Mouse (Mus musculus) lung, embryonic 14.5 days (tissue): ENCODE measurements around the gene Ccdc155. TPM values are rescaled to one million over a fixed set of nuclear protein-coding genes. Genes with fewer than 3 reads are reported as not detected.

Experiments
- ATAC-seq: fragments of 200-750 bp; cut with Nextera tagmentation; 2 replicates; pipeline ENCODE4 v1.8.0; 2017; ENCODE audit warnings: mild to moderate bottlenecking, moderate TSS enrichment, moderate library complexity; ENCODE audit not compliant: insufficient read depth
- DNase-seq: peaks from one replicate; pipeline ENCODE4 v3.0.0-alpha.2; 2015
- H3K27ac ChIP-seq: fragments of 300-500 bp; sonication (generic); 2 replicates; pipeline ENCODE4 v1.5.1; 2014; ENCODE audit warnings: low read depth, mild to moderate bottlenecking, moderate library complexity
- H3K27me3 ChIP-seq: fragments of 300-500 bp; sonication (generic); 2 replicates; pipeline ENCODE4 v1.6.1; 2014; ENCODE audit warnings: low read length, control low read depth; ENCODE audit not compliant: insufficient read depth
- H3K36me3 ChIP-seq: fragments of 300-500 bp; sonication (generic); 2 replicates; pipeline ENCODE4 v1.6.1; 2014; ENCODE audit warnings: control low read depth; ENCODE audit not compliant: insufficient read depth
- H3K4me1 ChIP-seq: fragments of 300-500 bp; sonication (generic); 2 replicates; pipeline ENCODE4 v1.6.1; 2014; ENCODE audit warnings: antibody characterized with exemption, control low read depth; ENCODE audit not compliant: insufficient read depth
- H3K4me2 ChIP-seq: fragments of 300-500 bp; sonication (generic); 2 replicates; pipeline ENCODE4 v1.6.1; 2014; ENCODE audit warnings: mild to moderate bottlenecking
- H3K4me3 ChIP-seq: fragments of 300-500 bp; sonication (generic); 2 replicates; pipeline ENCODE4 v1.5.1; 2014; ENCODE audit warnings: low read depth, low read length
- H3K9ac ChIP-seq: fragments of 300-500 bp; sonication (generic); 2 replicates; pipeline ENCODE4 v1.6.1; 2014
- H3K9me3 ChIP-seq: fragments of 300-500 bp; sonication (generic); 2 replicates; pipeline ENCODE4 v1.6.1; 2016; ENCODE audit warnings: low read depth, low read length, control low read depth
- CTCF ChIP-seq: IDR thresholded peaks from 2 replicates; pipeline ENCODE4 v1.5.1; 2016; ENCODE audit warnings: antibody characterized with exemption, low read depth
- WGBS: fragments of 180-500 bp; shearing (Covaris S2); extraction: QIAGEN DNeasy Blood & Tissue Kit; methylation state at CpG from one replicate; pipeline ENCODE4 v1.1.7; 2014; 5-methylcytosine and 5-hydroxymethylcytosine counted together
- polyA plus RNA-seq: library from polyadenylated mRNA; unstranded; fragments of >200 nt; fragmentation: Nextera tagmentation; extraction: Ambion mirVana; gene quantifications from 2 replicates; pipeline ENCODE4 v1.2.1, GENCODE M21; 2014

The Ccdc155 gene
- polyA plus RNA-seq, 1 experiment from 2014 or later, result 0.38 TPM

GRCm38 (mm10) chr7:45228548-45228947, 23.9 kb upstream of the Ccdc155 start:
- peaks cover 95% of the 10 kb centered on the region for H3K36me3 ChIP-seq
- TF ChIP-seq CTCF, result no peak
- H3K4me1 ChIP-seq, result no peaks in the 10 kb centered on the region
- ATAC-seq (no peak), DNase-seq (no peak)
- H3K27ac ChIP-seq, result no peak overlapping the region
- 89% methylated on average over 18 of the region's 18 CpGs for WGBS
- no peaks in the 10 kb centered on the region for H3K9me3 ChIP-seq
- no peak overlapping the region for H3K4me2 ChIP-seq
- H3K27me3 ChIP-seq, result no peaks in the 10 kb centered on the region
- no peak overlapping the region for H3K4me3 ChIP-seq
- H3K9ac ChIP-seq, result no peak overlapping the region

- no peak overlapping the region for H3K27ac ChIP-seq
- H3K9ac ChIP-seq, result no peak overlapping the region
- ATAC-seq (no peak), DNase-seq (no peak)
- 96% methylated on average over 5 of the region's 5 CpGs for WGBS
- H3K9me3 ChIP-seq, result no peaks in the 10 kb centered on the region
- no peak overlapping the region for H3K4me2 ChIP-seq
- no peaks in the 10 kb centered on the region for H3K4me1 ChIP-seq
- H3K27me3 ChIP-seq, result no peaks in the 10 kb centered on the region
- no peak for TF ChIP-seq CTCF
- no peak overlapping the region for H3K4me3 ChIP-seq
- H3K36me3 ChIP-seq, result peaks cover 95% of the 10 kb centered on the region
Observed at GRCm38 (mm10) chr7:45226421-45226820, 21.7 kb upstream of the Ccdc155 start.

DNA sequence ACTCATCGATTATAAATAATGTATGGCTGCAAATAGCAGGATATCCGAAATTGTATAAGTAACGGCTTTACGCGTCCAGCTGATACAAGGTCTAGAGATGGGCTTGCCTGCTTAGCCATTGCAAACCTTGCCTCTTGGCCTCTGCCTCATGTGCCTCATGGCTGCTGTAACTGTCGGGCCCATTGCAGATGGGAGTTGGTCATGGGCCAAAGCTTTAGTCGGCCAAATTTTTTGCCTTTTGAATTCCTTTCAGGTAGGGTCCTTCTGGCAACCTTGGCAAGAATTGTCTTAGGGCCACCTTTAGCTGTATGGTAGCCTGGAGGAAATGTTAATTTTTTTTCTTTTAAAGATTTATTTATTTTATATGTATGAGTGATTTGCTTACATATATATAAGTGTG, 20.1 kb upstream of the Ccdc155 start:
- Histone ChIP-seq H3K4me1 (no peaks in the 10 kb centered on the region), H3K9me3 (no peaks in the 10 kb centered on the region), H3K27me3 (no peaks in the 10 kb centered on the region), H3K36me3 (peaks cover 98% of the 10 kb centered on the region), H3K4me2 (no peak overlapping the region), H3K27ac (no peak overlapping the region), H3K4me3 (no peak overlapping the region), H3K9ac (no peak overlapping the region)
- WGBS, result 87% methylated on average over 7 of the region's 7 CpGs
- no peak for ATAC-seq
- no peak for DNase-seq
- TF ChIP-seq CTCF, result no peak

DNA sequence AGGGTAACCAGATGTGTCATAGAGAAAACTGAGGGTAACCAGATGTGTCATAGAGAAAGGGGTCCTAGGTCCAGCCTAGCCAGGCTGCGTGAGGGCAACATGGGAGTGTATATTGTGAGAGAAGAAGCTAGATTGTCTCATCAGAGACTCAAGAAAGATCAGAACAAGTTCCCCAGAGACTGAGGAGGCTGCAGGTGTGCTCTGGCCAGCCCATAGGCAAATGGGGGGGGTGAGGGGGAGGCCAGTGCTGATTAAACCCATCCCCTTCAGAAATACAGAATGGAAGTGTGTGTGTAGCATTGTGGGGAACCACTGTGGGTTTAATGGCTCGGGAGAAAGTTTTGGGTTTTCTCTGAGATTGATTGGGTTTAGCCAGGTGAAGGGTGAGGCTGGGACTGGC, 17.0 kb upstream of the Ccdc155 start:
- TF ChIP-seq CTCF, result no peak
- no peak for ATAC-seq
- no peak overlapping the region for H3K4me3 ChIP-seq
- DNase-seq, result no peak
- 84% methylated on average over 2 of the region's 2 CpGs for WGBS
- no peak overlapping the region for H3K9ac ChIP-seq
- H3K9me3 ChIP-seq, result no peaks in the 10 kb centered on the region
- H3K4me1 ChIP-seq, result peaks cover 10% of the 10 kb centered on the region; the same call in 1 of the 2 replicates
- H3K36me3 ChIP-seq, result peaks cover 95% of the 10 kb centered on the region
- H3K27me3 ChIP-seq, result no peaks in the 10 kb centered on the region
- no peak overlapping the region for H3K27ac ChIP-seq
- no peak overlapping the region for H3K4me2 ChIP-seq

- WGBS, result 2% methylated on average over 13 of the region's 13 CpGs
- peak; percentile 90 for ATAC-seq
- peak; percentile 95 for DNase-seq
- Histone ChIP-seq H3K4me3 (peak overlapping the region; percentile 89), H3K9ac (peak overlapping the region; percentile 99), H3K27me3 (peaks cover 4% of the 10 kb centered on the region; the same call in 1 of the 2 replicates), H3K4me2 (peak overlapping the region; percentile 97), H3K36me3 (peaks cover 44% of the 10 kb centered on the region), H3K9me3 (no peaks in the 10 kb centered on the region), H3K4me1 (peaks cover 13% of the 10 kb centered on the region; the same call in 1 of the 2 replicates), H3K27ac (peak overlapping the region; percentile 99)
- TF ChIP-seq CTCF, result no peak
Observed at GRCm38 (mm10) chr7:45216442-45217183, 11.9 kb upstream of the Ccdc155 start.

DNA sequence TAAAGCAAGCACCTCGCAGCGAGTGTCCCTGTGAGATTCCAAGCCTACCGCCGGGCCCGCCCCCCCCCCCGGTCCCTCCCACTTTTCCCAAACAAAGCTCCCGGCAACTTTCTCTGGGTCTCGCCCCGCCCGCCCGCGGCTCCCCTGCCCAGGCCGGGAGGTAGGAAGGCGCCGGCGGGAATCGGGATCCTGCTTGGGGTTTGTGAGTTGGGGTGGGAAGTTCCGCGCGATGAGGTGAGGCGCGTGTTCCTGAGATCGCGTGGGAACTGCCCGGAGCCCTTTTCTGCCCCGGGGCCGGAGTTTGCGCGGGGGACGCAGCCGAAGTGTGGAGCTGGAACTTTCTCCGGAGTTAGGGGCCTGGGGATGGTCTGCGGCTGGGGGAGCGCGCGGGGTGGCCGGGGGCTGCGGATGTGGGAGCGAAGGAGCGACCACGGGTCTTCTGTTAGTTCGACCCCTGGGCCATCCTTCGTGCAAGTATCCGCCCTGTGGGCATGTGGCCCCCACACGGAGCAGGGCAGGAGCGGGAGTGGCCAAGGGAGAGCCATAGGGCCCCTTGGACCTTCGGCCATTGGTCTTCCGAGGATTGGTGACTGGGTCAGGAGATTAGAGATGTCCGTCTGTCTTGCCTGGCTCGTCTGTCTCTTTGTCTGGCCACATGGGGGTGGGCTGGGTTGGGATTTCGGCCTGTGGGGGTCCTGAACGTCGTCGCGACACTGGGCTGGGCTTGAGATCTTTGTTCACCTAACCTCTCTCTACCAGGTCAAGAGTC, 11.2 kb upstream of the Ccdc155 start, which contains the start of gene Tead2:
Gene Tead2, plus strand, starts transcription at position 81 of the 769 bp plus-strand sequence.
- under 1% methylated on average over 54 of the region's 55 CpGs for WGBS
- H3K9me3 ChIP-seq, result no peaks in the 10 kb centered on the region
- peaks cover 37% of the 10 kb centered on the region for H3K36me3 ChIP-seq
- ATAC-seq, result peak; percentile 75
- peak within 1 kb of the TSS; percentile 99 for H3K9ac ChIP-seq
- peaks cover 13% of the 10 kb centered on the region; the same call in 1 of the 2 replicates for H3K4me1 ChIP-seq
- H3K4me2 ChIP-seq, result peak within 1 kb of the TSS; percentile 97
- peak within 1 kb of the TSS; percentile 99 for H3K27ac ChIP-seq
- DNase-seq, result peak; percentile 84
- no peak for TF ChIP-seq CTCF
- peaks cover 12% of the 10 kb centered on the region; the same call in 1 of the 2 replicates for H3K27me3 ChIP-seq
- H3K4me3 ChIP-seq, result peak within 1 kb of the TSS; percentile 89

DNA sequence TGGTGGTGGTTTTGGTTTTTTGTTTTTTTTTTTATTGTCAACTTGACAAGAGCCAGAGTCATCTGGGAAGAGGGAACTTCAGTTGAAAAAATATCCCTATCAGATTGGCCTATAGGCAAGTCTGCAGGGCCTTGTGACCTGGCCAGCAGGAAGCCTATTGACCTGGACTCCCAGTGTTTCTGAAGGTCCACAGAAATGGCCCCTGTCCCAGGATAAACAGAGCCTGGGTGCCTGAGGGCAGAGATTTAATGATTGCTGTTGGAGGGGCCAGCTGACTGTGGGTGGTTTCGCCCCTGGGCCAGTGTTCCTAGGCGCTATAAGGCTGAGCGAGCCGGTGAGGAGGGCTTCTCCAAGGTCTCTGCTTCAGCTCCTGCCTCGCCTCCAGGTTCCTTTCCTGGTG, 9.0 kb upstream of the Ccdc155 start:
- H3K27ac ChIP-seq, result no peak overlapping the region
- no peak overlapping the region for H3K9ac ChIP-seq
- H3K9me3 ChIP-seq, result no peaks in the 10 kb centered on the region
- H3K27me3 ChIP-seq, result peaks cover 18% of the 10 kb centered on the region; the same call in 1 of the 2 replicates
- DNase-seq (no peak), ATAC-seq (no peak)
- no peak overlapping the region for H3K4me3 ChIP-seq
- no peak for TF ChIP-seq CTCF
- WGBS, result 54% methylated on average over 5 of the region's 5 CpGs
- no peak overlapping the region for H3K4me2 ChIP-seq
- H3K36me3 ChIP-seq, result peaks cover 15% of the 10 kb centered on the region
- peaks cover 13% of the 10 kb centered on the region; the same call in 1 of the 2 replicates for H3K4me1 ChIP-seq
